Mouse (Mus musculus): ENCODE measurements around the gene Cxcl2.

Cxcl2 gene

DNA sequence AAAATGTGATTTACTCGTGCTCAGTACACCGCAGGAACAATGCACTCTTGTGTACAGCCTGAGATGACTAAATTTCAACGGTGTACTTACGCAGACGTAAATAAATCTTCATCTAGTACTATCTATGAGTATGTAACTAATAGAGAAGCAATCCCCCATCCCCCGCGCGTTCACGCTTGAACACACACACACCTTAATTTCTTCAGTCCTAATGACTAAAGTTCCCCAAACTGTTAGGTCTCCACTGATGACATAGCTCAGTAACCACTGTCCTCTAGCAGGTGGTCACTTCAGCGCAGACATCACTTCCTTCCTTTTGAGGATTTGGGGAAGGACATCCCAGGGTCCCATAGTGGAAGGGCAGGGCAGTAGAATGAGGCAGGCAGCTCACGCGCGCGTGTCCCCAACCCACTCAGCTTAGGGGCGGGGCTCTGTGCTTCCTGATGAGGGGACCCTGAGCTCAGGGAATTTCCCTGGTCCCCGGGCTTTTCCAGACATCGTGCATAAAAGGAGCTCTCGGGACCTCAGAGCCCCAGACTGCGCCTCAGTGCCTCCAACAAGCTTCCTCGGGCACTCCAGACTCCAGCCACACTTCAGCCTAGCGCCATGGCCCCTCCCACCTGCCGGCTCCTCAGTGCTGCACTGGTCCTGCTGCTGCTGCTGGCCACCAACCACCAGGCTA lies at the start of gene Cxcl2:
Gene Cxcl2 (plus strand): TSS at position 533 of the 682 bp plus-strand sequence.
- DNase-seq = no peak

DNA sequence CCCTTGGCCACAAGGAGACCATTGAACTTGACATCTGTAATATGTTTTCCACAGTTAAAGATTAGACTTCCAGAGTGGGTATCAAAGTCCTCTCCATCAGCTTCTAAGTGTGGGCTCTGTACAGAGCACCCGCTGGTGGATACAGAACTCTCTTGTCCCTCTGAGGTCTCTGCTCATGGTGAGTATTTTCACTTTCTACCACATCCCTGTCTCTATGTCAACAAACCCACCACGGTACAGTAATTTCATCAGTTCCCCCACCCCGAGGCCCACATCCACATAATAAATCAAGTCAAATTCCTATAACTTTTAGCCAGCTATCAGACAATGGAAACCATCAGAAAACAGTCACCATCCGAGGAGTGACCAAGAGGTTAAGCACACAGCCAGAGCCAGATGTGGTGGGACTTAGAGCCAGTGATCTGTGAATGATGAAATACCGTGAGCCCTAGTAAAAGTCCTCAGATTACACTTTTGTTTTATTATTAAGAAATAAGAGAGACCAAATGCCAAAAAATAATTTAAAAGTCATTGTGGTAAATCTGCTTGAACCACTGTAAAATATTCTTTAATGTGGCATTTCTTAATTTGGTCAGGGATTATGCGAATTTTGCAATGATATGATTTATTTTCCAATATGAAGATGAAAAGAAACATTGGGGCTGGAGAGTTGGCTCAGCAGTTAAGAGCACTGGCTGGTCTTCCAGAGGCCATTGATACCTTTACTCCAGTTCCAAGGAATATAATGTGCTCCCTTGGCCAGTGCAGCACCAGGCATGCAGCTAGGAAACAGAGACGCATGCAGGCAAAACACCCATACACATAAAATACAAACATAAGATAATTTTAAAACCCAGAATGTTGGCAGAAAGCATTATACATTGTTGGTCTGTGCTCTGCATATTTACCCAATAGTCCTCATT lies 48.1 kb upstream of the Cxcl2 start:
- no peak for DNase-seq

DNA sequence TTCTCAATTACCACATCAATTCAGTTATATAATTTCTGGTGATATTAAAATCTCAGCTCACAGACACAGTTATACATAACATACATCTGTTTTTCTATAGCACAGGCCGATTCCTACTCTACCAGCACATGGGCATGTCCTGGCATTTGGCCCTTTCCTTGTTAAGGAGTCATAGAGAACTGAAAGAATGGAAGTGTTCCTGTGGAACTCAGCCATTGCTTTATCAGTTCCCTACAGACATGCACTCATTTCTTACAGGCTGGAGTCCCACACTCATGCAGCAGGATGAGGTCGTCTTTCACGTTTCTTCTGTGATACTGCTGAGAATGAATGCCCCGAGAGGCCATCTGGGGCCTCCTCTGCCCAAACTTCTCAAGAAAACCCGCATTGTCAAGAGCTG lies 46.2 kb upstream of the Cxcl2 start:
- DNase-seq = no peak

DNA sequence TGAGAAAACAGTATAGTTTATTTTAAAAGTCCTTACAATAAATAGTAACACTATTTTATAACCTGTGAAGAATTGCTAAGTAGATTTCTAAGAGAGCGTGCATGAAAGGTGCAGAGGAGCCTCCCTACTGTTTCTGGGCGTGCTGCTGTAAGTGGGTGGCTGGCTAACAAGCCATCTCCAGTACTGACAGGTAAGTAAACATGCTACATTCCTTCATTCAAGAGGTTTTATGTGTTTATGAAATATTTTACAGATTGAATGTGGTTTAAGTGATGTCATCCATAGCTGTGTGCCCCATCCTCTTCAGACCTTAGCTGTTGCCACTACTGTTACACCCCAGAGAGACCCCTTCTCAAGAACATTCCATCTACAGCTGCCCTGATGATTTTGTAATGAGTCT lies 45.2 kb upstream of the Cxcl2 start:
- no peak for DNase-seq

DNA sequence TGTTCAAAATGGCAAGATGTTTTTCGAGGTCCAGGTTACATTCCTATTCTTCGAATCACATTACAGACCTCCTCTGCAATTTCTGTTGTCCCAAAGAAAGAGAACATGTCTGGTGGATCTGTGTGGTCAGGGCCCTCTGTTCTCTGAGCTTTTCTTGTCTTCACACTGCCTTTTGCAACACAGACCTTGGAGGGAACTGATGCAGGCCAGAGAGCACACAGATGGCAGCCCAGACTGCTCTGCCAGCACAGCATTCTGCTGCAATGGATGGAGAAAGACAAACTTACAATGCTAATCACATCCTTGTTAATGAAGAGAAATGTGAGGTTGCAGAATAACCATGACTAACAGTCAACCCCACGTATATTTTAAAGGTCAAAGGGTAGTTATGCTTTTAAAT lies 44.6 kb upstream of the Cxcl2 start:
- DNase-seq = no peak

DNA sequence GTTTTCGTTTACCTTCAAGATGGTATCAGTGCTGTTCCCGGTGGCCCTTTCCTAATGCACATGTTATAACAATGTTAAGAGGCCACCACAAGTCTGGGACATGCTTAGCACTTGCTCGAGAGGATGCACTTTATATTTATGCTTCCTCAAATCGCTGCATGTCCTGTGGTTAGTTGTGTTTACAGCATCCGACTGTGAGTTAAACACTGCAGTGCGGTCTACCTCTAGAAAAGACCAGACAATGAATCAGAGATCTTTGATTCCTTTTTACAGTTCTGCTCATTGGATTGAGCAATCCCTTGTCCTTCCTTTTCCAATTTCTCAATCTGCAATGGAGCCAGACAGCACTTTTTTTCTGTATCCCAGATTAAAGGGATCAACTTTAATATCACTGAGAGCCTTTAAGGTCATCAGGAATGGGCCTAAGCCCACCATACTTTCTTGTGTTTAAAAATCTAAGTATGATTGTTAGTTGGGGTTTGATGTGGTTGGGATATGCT lies 41.7 kb upstream of the Cxcl2 start:
- DNase-seq = no peak

DNA sequence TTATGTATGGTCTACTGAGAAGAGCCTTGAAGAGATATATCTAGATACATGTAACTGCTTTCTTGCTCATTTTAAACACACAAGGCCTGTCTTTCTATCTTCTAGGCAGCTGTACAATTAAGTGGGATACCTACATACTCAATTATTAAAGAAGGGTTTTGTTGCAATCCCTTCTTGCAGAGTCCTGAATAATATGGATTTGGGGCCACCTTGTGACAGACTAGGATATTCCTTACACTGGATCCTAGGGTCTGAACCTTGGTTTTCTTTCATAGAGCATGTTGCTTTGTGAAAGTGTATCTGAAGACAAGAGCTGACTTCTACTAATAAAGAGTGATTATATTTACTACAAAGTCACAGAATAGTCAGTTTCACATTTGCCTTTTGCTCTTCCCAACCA lies 36.9 kb upstream of the Cxcl2 start:
- no peak for DNase-seq

DNA sequence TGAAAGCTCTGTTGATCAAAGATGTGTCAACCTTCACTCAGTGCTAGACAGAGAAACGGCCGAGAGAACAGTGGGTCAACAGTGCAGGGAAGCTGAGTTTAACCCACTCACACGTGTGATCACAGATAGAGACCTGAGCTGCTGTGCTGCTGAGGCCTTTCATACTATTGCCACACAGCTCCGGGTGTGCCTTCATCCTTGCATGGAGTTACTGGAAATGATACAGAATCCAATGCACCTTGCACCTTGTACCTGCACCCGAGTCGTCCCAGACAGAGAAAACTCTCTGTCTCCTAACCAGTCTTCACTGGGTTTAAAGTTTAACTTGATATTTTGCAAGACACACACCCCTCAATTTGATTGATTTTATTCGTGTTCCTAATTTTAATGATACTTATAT lies 31.3 kb upstream of the Cxcl2 start:
- no peak for DNase-seq

DNA sequence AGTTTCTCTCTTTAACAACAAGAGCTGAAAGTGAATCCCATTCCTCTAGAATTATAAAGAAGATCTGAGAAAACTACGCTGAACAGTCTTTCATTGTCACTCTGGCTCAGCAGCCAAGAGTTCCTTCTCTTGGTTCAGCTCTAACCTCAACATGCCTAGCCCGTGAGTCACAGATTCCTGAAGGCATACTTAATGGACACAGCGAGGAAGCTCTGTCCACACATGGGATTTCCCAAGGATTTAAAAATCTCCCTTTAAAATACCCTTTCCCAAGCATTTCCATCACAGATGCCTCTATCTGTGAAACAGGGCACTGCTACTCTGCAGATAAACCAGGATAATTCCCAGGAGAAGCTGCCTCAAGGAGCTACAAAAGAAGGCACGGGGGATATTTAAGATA lies 27.6 kb upstream of the Cxcl2 start:
- no peak for DNase-seq

DNA sequence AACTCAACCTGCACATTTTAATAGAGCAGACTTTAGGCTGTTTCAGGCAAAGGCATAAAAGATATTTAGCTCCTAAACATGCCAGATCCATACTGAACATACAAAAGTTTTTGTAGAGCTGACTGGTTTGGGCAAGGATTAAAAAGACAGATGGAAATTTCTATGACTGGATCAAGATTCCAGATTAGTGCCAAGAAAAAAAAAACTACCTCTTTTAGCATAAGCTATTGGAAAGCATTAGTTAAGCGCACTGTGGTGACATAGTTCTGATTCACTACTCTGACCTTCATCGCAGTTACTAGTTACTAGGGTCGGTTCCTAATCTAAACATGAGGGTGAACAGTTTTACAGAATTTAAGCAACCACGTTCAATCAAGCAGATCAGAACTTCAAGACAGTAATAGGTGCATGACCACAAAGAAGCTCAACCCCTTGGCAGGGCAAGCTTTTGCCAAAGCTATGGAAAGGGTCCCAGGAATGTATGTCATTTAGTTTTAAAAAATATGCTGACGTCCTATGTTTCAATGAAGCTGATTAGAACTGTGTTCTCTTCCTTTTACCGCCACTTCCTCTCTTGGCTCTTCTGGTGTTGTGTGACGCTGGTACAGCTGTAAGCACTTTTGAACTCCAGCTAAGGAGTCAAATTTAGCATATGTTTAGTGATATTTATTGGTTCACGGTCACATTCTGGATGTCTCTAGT lies 27.0 kb upstream of the Cxcl2 start:
- DNase-seq = no peak

DNA sequence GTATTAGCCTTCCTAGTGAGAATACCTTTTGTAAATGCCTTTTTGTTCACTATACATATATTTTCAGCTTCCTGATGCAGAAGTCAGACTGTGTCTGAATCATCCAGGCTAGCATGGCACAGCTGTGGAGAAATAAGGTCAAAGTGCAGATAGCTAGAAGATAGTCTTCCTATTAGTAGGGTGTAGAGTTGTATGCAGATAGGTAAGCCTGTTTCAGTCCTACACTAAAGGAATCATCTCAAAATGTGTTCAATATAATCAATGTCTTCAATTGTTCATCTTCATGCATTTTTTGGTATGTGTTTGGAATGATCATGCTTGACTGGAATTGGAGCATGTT lies 26.5 kb upstream of the Cxcl2 start:
- DNase-seq = no peak

DNA sequence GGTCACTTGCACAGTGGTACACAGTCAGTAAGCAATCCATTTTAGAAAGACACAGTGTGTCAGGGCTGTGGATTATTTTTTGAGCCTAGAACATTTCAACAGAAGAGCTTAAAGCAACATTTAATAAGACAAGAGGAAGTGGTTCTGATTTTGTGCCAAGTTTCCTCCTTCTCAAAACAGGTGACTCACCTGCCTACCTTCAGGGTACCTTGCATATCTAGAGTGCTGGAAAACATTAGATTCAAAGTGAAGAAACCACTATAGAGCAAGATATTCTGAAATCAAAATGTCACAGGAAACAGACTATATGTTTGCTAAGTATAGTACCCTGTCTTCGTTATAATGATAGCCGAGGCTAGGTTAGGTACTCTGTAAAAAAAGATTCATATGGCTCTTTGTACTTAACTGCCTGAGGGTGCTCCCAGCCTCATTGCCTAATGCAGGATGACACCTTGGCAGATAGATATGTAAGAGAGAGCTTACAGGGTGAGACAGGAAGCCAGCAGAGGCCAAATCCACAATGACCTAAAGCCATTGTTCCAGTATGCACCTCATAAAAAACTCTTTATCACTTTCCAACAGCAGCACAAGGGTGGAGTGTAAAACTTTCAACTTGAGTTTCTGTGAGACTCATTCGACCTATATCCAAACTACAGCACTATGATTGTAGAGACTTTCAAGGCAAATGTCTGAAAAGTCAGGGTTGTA lies 24.2 kb upstream of the Cxcl2 start:
- DNase-seq = no peak

DNA sequence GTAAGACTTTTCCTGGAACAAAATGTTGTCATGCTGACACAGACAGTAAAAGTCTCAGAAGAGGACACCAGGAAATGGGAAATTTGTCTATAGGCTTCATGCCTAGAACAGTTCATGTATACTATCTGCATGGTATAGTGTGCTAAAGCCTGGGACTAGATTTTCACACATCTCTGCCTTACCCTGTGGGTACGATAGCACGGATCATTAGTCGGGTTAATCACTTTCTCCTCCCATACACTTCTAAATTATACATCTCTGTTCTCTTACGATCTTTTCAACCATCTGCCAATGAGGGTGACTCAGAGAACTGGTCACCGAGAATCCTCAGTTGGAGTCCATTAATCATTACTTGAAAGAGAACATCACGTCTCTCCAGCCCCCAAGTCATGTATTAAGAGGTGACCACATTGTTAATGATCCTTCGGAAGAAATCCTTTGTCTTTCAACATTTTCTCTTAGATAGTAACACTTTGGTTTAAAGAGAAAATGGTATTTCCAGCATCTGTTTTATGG lies 23.3 kb upstream of the Cxcl2 start:
- no peak for DNase-seq

DNA sequence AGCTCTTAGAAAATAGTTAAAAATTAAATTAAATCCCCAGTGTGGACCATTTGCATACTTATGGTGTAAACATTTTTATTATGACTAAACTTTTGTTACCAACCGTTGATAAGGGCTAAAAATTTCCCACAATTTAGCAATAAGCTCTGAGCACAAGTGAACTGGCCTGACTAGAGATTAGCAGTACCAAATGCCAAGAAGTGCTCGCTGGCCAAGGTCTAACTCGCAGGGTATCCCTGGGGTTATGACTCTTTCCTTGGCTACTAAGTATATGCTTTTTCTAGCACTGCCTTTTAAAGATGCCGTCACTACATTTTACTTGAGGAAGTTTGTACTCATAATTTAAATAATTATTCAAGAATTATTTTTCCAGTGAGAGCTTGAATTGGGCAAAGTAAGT lies 22.6 kb upstream of the Cxcl2 start:
- DNase-seq = no peak

DNA sequence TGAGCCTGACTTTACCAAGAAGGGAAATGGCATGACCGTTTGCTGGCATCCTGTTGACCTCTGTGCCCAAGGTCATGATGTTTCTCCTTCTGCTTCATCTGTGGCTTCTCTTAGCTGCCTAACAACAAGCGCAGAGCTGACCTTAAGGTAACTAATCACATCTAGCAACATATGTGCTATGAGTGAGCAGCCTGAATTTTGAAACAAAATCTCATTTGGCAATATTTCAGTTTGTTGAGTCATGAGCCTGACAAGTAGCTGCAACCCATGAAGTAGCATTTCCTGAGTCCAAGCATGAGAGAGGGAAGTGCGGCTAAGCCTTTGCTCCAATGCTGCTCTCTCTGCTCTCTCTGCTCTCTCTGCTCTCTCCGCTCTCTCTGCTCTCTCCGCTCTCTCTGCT lies 22.0 kb upstream of the Cxcl2 start:
- no peak for DNase-seq

DNA sequence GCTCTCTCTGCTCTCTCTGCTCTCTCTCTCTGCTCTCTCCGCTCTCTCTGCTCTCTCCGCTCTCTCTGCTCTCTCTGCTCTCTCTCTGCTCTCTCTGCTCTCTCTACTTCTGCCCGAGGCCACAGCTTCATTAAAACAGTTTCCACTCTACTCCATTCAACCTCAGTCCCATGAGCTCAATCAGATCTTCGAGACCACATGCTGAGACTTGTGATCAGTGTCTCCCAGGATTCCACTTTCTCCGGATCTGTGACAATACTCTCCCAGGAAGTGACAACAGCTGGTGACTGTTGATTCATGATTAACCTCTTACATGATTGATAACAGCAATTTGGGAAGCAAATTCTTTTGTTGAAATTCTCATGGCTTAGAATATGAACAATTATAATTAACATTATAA lies 21.5 kb upstream of the Cxcl2 start:
- no peak for DNase-seq

DNA sequence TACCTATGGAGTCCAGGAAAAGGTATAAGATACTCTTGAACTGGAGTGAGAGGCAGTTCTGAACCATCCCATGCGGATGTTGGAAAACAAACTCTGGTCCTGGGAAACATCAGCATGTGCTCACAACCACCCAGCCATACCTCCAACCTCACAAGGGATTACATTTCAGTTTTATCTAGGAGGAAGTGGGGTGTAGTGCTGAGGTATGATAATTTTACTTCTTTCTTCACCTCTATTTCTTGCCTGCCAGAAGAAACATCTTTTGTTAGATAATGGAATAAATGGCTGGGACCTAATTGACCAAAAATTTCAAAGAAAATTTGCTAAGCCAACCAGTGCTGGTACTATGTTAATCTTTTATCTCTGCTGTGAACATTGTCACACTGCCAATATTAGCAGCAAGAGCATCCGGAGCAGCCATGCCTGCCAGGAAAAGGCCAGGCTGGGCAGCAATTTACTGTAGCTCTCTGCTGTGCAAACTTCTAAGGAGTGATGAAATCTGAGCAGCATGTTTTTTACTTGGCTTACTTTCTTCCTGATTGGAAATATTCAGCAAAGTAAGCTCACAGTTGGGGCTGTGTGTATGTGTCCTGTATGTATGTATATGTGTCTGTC lies 18.9 kb upstream of the Cxcl2 start:
- DNase-seq = no peak

DNA sequence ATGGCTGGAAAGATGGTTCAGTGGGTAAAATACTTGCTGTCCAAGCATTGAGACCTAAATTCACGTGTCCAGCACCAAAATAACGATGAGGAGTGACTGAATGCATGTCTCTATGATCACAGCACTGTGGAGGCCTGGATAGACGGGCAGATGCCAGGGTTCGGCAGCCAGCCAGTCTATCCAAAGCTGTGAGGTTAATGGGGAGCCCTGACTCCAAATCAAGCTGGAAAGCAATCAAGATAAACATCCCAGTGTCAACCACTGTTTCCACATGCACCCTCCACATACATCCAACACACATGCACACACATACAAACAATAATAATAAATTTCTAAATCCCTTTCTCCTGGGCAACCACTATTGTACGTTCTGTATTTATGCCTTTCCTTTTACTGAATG lies 15.0 kb upstream of the Cxcl2 start:
- DNase-seq = no peak

DNA sequence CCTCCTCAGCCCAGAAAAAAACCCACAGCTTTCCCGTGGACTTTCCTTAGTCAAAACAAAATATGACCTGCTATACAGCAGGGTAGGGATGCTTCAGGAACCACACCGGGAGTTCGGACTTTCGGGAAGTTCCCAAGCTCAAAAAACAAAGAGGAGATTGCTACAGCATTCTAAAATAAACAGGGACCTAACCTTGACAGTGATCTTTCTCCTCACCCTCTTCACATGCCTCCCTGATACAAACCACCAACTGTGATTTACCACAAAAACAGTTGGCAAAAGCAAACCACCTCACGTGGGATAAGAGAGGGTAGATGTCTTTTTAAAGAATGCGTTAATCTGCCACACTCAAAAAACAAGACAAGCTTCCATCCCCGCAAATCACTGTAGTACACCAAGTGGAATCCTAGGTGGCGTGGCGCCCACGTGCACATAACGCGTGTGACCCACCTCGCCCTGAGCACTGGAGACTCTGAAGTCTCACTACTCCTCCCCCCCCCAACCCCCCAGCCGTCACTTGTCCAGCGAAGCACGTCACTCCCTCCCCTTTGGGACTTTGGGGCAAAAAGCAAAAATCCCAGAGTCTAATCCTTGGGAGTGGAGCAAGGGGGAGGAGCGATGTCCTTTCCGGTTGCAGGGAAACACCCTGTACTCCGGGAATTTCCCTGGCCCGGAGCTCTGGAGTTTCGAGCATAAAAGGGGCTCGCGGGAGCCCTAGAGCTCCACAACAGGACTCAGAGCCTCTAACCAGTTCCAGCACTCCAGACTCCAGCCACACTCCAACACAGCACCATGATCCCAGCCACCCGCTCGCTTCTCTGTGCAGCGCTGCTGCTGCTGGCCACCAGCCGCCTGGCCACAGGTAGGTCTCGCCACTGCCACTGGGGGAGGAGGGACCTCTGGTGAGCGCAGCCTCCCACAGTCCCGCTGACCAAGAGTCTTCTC lies 12.9 kb upstream of the Cxcl2 start, which contains the start of gene Cxcl1:
Gene Cxcl1 (plus strand): TSS at position 723 of the 945 bp plus-strand sequence.
- no peak for DNase-seq

DNA sequence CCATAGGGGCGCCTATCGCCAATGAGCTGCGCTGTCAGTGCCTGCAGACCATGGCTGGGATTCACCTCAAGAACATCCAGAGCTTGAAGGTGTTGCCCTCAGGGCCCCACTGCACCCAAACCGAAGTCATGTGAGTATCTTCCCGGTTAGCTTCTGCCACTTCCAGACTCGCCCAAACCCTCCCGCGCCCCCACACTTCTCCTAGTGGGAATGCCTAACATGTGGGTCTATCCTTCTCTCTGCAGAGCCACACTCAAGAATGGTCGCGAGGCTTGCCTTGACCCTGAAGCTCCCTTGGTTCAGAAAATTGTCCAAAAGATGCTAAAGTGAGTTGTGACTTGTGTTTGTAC lies 12.2 kb upstream of the Cxcl2 start:
- DNase-seq = no peak

DNA sequence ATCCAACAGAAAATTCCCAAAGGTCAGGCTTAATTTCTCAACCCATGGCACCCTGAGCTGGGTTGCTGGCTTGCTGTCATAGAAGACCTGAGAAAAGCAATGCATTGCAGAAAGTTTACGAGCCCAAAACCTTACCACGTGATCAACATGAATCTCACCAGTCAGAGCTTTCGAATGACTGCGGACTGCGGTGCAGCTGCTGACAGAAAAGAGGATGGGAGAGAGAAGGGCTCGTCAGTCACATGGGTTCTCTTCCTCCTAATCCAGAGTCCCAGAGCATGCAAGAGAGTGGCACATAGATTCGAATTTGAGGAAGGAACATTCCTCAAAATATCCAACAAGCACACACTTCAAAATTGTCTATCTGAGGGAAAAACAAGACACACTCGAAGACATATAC lies 9.4 kb upstream of the Cxcl2 start:
- no peak for DNase-seq
